Mouse (Mus musculus): ENCODE measurements around the gene R3hdm1. TPM values are rescaled to one million over a fixed set of nuclear protein-coding genes. Genes with fewer than 3 reads are reported as not detected.
A peak's percentile ranks its signal among the peaks of the same experiment; 100 is the strongest.
"Not testable (repeated sequence)": the region's sequence is repeated elsewhere in the genome, so short reads cannot be mapped to it uniquely, and the experiment has no call there.

The R3hdm1 gene
- polyA plus RNA-seq, 1 experiment from 2014 or later: 98.3 TPM

- WGBS: 96% methylated on average over 2 of the region's 2 CpGs
- Histone ChIP-seq H3K4me3 (ENCODE audit: low read depth, low read length) (no peak overlapping the region), H3K4me1 (ENCODE audit: control insufficient read depth, insufficient read depth, low read length) (no peaks in the 10 kb centered on the region), H3K27ac (ENCODE audit: low read length) (no peak overlapping the region), H3K36me3 (ENCODE audit: control insufficient read depth, insufficient read depth, low read length) (no peaks in the 10 kb centered on the region; the same call in 1 of the 2 replicates), H3K9me3 (ENCODE audit: control insufficient read depth, low read depth, low read length) (no peaks in the 10 kb centered on the region; the same call in 1 of the 2 replicates), H3K27me3 (ENCODE audit: control insufficient read depth, insufficient read depth, low read length) (no peaks in the 10 kb centered on the region), H3K9ac (replicated peaks; ENCODE audit: low read depth, low read length) (no peak overlapping the region), H3K4me2 (replicated peaks; ENCODE audit: low read depth, low read length) (no peak overlapping the region)
- no peak for ATAC-seq (ENCODE audit: insufficient number of reproducible peaks, insufficient read depth, low FRiP score, low read depth)
Observed at GRCm38 (mm10) chr1:128094686-128095085, 8.4 kb upstream of the R3hdm1 start.

GRCm38 (mm10) chr1:128098309-128098708 is 4.8 kb upstream of the R3hdm1 start:
- no peak for ATAC-seq (ENCODE audit: insufficient number of reproducible peaks, insufficient read depth, low FRiP score, low read depth)
- 96% methylated on average over 1 of the region's 1 CpGs for WGBS
- Histone ChIP-seq H3K4me2 (replicated peaks; ENCODE audit: low read depth, low read length) (no peak overlapping the region), H3K9ac (replicated peaks; ENCODE audit: low read depth, low read length) (no peak overlapping the region), H3K27ac (ENCODE audit: low read length) (no peak overlapping the region), H3K4me3 (ENCODE audit: low read depth, low read length) (no peak overlapping the region), H3K36me3 (ENCODE audit: control insufficient read depth, insufficient read depth, low read length) (no peaks in the 10 kb centered on the region), H3K4me1 (ENCODE audit: control insufficient read depth, insufficient read depth, low read length) (no peaks in the 10 kb centered on the region), H3K9me3 (ENCODE audit: control insufficient read depth, low read depth, low read length) (no peaks in the 10 kb centered on the region), H3K27me3 (ENCODE audit: control insufficient read depth, insufficient read depth, low read length) (no peaks in the 10 kb centered on the region)

GRCm38 (mm10) chr1:128102251-128102640 is 855 bp upstream of the R3hdm1 start:
- Histone ChIP-seq H3K27me3 (ENCODE audit: control insufficient read depth, insufficient read depth, low read length) (no peaks in the 10 kb centered on the region), H3K4me2 (replicated peaks; ENCODE audit: low read depth, low read length) (peak overlapping the region; percentile 51), H3K9me3 (ENCODE audit: control insufficient read depth, low read depth, low read length) (no peaks in the 10 kb centered on the region), H3K4me1 (ENCODE audit: control insufficient read depth, insufficient read depth, low read length) (peaks cover 6% of the 10 kb centered on the region), H3K9ac (replicated peaks; ENCODE audit: low read depth, low read length) (peak overlapping the region; percentile 22; the same call in 1 of the 2 replicates), H3K27ac (ENCODE audit: low read length) (peak overlapping the region; percentile 73), H3K36me3 (ENCODE audit: control insufficient read depth, insufficient read depth, low read length) (no peaks in the 10 kb centered on the region), H3K4me3 (ENCODE audit: low read depth, low read length) (peak overlapping the region; percentile 93)
- WGBS: under 1% methylated on average over 15 of the region's 15 CpGs
- peak; percentile 24 for ATAC-seq (ENCODE audit: insufficient number of reproducible peaks, insufficient read depth, low FRiP score, low read depth)

GRCm38 (mm10) chr1:128103520-128104088 is 503 bp downstream of the R3hdm1 start:
- peak; percentile 26 for ATAC-seq (ENCODE audit: insufficient number of reproducible peaks, insufficient read depth, low FRiP score, low read depth)
- peak overlapping the region; percentile 72 for H3K9ac ChIP-seq (replicated peaks; ENCODE audit: low read depth, low read length)
- H3K4me2 ChIP-seq (replicated peaks; ENCODE audit: low read depth, low read length): peak overlapping the region; percentile 49
- no peaks in the 10 kb centered on the region for H3K9me3 ChIP-seq (ENCODE audit: control insufficient read depth, low read depth, low read length)
- peaks cover 6% of the 10 kb centered on the region for H3K4me1 ChIP-seq (ENCODE audit: control insufficient read depth, insufficient read depth, low read length)
- peak overlapping the region; percentile 92 for H3K27ac ChIP-seq (ENCODE audit: low read length)
- peak overlapping the region; percentile 93 for H3K4me3 ChIP-seq (ENCODE audit: low read depth, low read length)
- WGBS: under 1% methylated on average over 44 of the region's 47 CpGs
- H3K27me3 ChIP-seq (ENCODE audit: control insufficient read depth, insufficient read depth, low read length): no peaks in the 10 kb centered on the region
- no peaks in the 10 kb centered on the region for H3K36me3 ChIP-seq (ENCODE audit: control insufficient read depth, insufficient read depth, low read length)

GRCm38 (mm10) chr1:128120913-128121627 is 18.0 kb downstream of the R3hdm1 start:
- Histone ChIP-seq H3K9ac (replicated peaks; ENCODE audit: low read depth, low read length) (no peak overlapping the region), H3K36me3 (ENCODE audit: control insufficient read depth, insufficient read depth, low read length) (no peaks in the 10 kb centered on the region), H3K4me1 (ENCODE audit: control insufficient read depth, insufficient read depth, low read length) (no peaks in the 10 kb centered on the region), H3K27me3 (ENCODE audit: control insufficient read depth, insufficient read depth, low read length) (no peaks in the 10 kb centered on the region), H3K4me3 (ENCODE audit: low read depth, low read length) (no peak overlapping the region), H3K9me3 (ENCODE audit: control insufficient read depth, low read depth, low read length) (no peaks in the 10 kb centered on the region), H3K4me2 (replicated peaks; ENCODE audit: low read depth, low read length) (no peak overlapping the region), H3K27ac (ENCODE audit: low read length) (no peak overlapping the region)
- 90% methylated on average over 4 of the region's 4 CpGs for WGBS
- no peak for ATAC-seq (ENCODE audit: insufficient number of reproducible peaks, insufficient read depth, low FRiP score, low read depth)

- H3K9me3 ChIP-seq (ENCODE audit: control insufficient read depth, low read depth, low read length); H3K27ac ChIP-seq (ENCODE audit: low read length); H3K36me3 ChIP-seq (ENCODE audit: control insufficient read depth, insufficient read depth, low read length); H3K4me3 ChIP-seq (ENCODE audit: low read depth, low read length); H3K27me3 ChIP-seq (ENCODE audit: control insufficient read depth, insufficient read depth, low read length); H3K4me2 ChIP-seq (replicated peaks; ENCODE audit: low read depth, low read length); H3K4me1 ChIP-seq (ENCODE audit: control insufficient read depth, insufficient read depth, low read length); H3K9ac ChIP-seq (replicated peaks; ENCODE audit: low read depth, low read length); ATAC-seq (ENCODE audit: insufficient number of reproducible peaks, insufficient read depth, low FRiP score, low read depth): not testable (repeated sequence)
Observed at GRCm38 (mm10) chr1:128136222-128136621, 33.1 kb downstream of the R3hdm1 start.

GRCm38 (mm10) chr1:128141039-128141438 is 37.9 kb downstream of the R3hdm1 start:
- Histone ChIP-seq H3K4me1 (ENCODE audit: control insufficient read depth, insufficient read depth, low read length) (no peaks in the 10 kb centered on the region), H3K27ac (ENCODE audit: low read length) (no peak overlapping the region), H3K27me3 (ENCODE audit: control insufficient read depth, insufficient read depth, low read length) (no peaks in the 10 kb centered on the region), H3K36me3 (ENCODE audit: control insufficient read depth, insufficient read depth, low read length) (no peaks in the 10 kb centered on the region), H3K9me3 (ENCODE audit: control insufficient read depth, low read depth, low read length) (no peaks in the 10 kb centered on the region), H3K4me2 (replicated peaks; ENCODE audit: low read depth, low read length) (no peak overlapping the region), H3K4me3 (ENCODE audit: low read depth, low read length) (no peak overlapping the region), H3K9ac (replicated peaks; ENCODE audit: low read depth, low read length) (no peak overlapping the region)
- no peak for ATAC-seq (ENCODE audit: insufficient number of reproducible peaks, insufficient read depth, low FRiP score, low read depth)

GRCm38 (mm10) chr1:128141737-128142136 is 38.6 kb downstream of the R3hdm1 start:
- Histone ChIP-seq H3K9ac (replicated peaks; ENCODE audit: low read depth, low read length) (no peak overlapping the region), H3K27ac (ENCODE audit: low read length) (no peak overlapping the region), H3K4me1 (ENCODE audit: control insufficient read depth, insufficient read depth, low read length) (no peaks in the 10 kb centered on the region), H3K4me3 (ENCODE audit: low read depth, low read length) (no peak overlapping the region), H3K4me2 (replicated peaks; ENCODE audit: low read depth, low read length) (no peak overlapping the region), H3K9me3 (ENCODE audit: control insufficient read depth, low read depth, low read length) (no peaks in the 10 kb centered on the region), H3K36me3 (ENCODE audit: control insufficient read depth, insufficient read depth, low read length) (no peaks in the 10 kb centered on the region), H3K27me3 (ENCODE audit: control insufficient read depth, insufficient read depth, low read length) (no peaks in the 10 kb centered on the region)
- ATAC-seq (ENCODE audit: insufficient number of reproducible peaks, insufficient read depth, low FRiP score, low read depth): no peak

- Histone ChIP-seq H3K27ac (ENCODE audit: low read length) (no peak overlapping the region), H3K4me3 (ENCODE audit: low read depth, low read length) (no peak overlapping the region), H3K36me3 (ENCODE audit: control insufficient read depth, insufficient read depth, low read length) (no peaks in the 10 kb centered on the region; the same call in 1 of the 2 replicates), H3K4me2 (replicated peaks; ENCODE audit: low read depth, low read length) (no peak overlapping the region), H3K4me1 (ENCODE audit: control insufficient read depth, insufficient read depth, low read length) (no peaks in the 10 kb centered on the region), H3K9me3 (ENCODE audit: control insufficient read depth, low read depth, low read length) (no peaks in the 10 kb centered on the region), H3K9ac (replicated peaks; ENCODE audit: low read depth, low read length) (no peak overlapping the region), H3K27me3 (ENCODE audit: control insufficient read depth, insufficient read depth, low read length) (no peaks in the 10 kb centered on the region)
- 89% methylated on average over 1 of the region's 1 CpGs for WGBS
- ATAC-seq (ENCODE audit: insufficient number of reproducible peaks, insufficient read depth, low FRiP score, low read depth): no peak
Observed at GRCm38 (mm10) chr1:128166956-128167355, 63.9 kb downstream of the R3hdm1 start.
